Mouse (Mus musculus): ENCODE measurements around the gene Gm17651.

Gene Gm17651

DNA sequence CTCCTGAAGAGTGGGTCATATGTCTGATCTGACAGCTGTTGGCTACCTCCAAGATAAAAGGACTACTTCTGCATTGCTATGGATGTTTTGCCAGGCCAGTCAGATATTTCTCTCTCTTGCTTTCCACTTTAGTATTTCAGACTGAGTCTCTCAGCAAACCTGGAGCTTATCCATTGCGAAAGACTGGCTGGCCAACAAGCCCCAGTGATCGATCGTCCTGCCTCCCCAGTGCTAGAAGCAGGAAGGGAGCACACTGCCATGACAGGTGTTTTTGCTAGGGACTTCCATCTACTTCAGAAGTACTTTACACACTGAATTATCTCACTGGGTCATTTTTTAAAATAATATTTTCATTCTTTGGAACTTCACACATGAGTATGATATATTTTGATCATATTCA, 3.9 kb upstream of the Gm17651 start:
- no peak for DNase-seq

DNA sequence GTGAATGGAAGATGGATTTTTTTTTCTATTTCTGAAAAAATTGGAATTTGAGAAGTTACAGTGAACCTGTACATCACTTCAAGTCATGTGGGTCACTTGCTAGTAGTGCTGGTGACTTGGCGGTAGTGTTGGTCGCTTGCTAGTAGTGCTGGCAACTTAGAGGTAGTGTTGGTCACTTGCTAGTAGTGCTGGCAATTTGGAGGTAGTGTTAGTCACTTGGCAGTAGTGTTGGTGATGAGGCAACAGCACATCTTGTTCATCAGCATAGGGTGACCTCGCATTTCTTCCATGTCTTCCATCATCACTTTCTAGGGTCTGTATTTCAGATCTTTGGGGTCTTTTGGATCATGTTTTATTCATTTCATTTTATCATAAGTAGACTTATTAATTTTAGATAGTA, 1.6 kb upstream of the Gm17651 start:
- no peak for DNase-seq

DNA sequence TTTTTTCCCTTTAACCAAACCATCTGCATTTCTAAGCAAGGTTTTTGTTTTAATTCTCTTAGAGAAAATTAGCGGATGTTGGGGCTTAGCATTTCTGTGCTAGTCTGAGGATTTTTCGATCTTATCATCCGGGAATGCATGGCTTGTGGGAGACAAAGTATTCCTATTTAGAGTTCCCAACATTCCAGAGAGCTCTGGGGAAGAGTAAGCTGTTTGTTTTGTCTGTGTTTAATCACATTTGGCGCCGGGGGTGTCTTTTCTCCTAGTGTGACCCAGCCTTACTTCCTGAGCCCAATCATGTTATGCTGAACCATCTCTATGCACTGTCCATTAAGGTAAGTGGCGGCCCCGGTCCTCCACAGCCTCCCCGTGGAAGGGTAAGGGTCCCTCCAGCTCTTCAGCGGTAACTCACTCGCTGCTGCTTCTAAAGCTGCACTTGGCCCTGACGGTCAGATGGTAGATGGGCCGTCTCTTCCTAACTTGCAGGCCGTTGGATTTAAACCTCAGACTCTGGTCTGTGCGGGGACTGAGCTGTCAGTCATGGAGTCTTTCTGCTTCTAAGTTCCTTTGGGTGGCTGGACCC, 7.3 kb downstream of the Gm17651 start:
- no peak for DNase-seq

DNA sequence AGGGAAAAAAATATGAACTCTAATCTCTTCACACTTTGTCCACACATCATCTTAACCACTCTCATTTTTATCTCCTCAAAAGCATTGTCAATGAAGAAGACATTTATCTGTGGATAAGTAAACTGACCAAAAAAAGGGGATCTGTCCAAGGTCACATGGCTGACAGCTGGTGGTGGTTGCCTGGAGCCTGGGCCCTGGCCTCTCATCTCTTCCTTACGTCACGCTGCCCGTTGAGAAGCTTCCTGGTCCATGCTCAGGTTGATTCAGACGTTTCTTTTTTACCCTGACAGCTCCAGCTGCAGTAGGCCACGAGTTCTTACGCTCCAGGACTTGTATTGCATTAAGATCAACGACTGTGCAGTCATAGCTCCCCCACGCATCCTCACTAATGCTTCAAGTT, 8.3 kb downstream of the Gm17651 start:
- no peak for DNase-seq

DNA sequence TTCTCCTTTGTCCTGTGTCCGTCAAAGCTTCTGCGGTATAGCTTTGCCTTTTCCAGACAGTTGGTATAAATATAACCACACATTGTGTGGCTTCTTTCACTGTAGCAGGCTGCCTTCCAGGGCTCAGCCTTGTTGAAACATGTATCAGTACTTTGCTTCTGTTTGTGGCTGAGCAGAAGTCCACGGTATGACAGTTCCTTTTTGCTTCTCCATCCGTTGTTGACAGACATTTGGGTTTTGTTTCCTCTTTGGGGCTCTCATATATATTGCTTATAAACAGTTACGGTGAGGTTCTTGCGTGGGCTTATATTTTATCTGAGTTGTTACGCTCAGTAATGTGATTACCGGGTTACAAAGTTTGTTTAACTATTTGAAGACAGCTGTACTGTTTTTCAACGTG, 9.0 kb downstream of the Gm17651 start:
- DNase-seq = no peak

DNA sequence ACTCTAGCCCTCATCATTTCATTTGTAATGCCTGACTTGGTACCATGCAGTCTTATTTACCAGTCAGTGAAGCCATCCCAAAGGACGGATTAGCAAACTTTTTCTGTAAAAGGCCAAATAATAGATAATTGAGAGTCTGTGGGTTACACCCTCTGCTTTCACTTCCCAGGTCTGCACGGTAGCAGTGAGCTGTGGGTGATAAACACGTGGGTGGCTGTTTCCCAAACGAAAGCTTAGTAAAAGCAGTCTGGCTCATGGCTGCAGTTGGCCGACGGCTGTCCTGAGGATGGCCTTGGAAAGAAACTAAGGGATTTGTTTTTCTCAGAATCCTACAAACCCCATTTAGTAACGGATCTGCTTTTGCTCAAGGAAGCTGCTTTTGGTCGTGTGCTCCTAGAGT, 13.3 kb downstream of the Gm17651 start:
- no peak for DNase-seq

DNA sequence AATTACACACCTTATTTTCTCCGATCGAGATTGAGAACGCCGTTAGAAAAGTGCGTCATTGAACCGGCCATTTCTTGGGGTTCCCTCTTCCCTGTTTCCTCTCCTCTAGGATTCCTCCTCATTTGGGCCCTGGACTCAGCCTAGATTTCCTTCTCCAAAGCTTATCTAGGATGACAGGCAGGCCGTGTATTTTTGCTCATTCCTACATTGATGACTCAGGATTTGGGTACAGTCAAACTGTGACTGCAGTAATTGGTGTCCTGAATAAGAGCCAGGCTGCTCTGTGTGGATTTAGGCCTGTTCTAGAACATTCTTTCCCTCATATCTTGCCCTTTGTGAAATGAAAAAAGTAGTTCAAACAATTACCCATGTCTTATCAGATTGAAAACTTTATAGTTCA, 14.7 kb downstream of the Gm17651 start:
- no peak for DNase-seq

DNA sequence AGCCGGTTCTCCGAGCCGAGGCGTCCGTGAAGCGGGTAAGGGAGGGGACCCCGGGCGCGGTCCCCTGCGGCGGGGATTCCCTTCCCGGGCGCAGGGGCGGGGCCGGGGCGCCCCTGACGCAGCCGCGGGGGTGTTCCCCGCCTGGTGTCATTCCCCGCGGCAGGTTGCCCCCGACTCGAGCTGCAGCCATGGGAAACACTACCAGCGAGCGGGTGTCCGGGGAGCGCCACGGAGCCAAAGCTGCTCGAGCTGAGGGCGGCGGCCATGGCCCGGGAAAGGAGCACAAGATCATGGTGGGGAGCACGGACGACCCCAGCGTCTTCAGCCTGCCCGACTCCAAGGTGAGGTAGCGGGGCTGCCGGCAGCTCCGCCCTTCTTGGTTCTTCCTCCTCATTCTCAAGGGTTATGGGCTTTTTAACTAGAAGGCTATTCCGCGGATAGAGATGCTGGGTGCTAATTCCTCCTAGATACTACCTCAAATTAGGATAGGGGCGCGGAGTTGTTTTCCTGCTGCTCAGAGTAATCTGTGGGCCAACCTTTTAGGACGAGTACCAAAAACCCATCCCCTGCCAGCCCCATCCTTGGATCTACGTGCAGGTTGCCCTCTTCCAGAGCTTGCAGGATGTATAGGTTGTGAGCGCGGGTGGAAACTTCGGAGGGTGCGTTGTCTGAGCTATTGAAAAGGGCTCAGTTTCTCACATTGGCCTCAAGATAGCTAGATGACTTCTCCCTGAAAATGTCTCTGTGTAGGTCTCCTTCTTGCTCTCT, 15.9 kb downstream of the Gm17651 start:
- no peak for DNase-seq

DNA sequence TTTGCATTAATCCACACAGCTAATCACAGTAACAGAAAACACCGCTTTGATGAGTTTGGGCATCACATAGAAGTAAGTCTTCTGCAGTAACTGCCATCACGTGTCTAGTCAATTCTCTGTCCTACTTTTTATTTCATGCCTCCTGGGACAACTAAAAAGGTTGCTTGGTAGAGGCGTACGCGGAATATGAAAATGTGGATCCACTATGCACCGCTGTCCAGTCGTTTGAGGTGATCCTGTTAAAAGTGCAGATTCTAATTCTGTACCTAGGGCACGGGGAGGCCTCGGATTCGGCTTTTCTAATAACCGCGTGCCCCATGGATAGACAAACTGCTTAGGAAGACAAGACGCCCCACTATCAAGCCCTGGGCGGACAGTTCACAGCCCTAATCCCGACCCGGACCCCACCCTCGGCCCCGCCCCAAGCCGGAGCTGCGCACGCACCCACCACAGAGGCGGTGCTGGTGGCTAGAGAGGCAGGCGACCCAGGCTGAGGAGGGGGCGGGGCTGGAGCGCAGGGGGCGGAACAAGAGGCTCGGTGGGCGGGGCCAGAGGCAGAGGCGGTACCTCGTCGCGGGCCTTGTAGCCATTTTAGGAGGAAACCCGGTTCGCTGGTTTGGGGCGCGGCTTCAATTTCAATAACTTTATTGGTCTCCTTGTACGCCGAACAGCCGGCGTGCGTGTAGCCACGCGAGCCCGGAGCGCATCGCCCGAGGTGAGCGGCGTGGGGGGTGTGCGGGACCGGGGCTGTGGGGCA, 16.7 kb downstream of the Gm17651 start, which contains the start of gene Prkab2:
Prkab2 (plus strand) TSS at position 539 of the 757 bp plus-strand sequence.
- peak; percentile 98 for DNase-seq

DNA sequence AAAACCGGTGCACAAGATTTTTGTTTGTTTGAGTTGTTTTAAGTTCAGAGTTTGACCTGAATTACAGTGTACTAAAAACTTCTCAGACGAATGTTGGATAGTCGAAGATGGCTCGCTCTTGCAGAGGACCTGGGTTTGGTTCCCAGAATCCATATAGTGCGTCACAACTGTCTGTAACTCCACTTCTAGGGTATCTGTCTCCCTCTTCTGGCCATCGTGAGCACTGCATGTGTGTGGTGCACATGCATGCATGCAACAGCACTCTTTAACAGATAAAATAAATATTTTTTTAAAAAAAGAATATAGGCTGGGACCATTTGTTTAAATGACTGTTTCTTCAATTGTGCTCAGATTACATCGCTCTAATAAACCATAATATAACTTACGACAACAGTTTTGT, 19.6 kb downstream of the Gm17651 start:
- DNase-seq = no peak

DNA sequence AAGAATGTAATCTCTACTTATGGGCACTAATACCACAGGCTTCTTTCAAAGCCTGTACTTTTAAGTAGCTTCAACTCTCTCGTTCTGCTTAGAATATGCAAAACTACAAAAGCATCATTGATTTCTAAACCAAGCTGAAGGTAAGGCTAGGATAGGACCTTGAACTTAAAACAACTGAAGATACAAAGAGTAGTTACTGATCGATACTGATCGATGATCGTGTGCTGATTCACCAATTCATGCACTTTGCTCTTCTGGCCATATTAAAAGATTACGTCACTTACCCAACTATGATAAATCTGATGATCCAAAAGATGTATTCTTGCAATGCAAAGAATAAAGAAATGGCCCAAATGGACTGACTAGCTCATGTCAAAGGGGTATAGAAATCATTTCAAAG, 20.7 kb downstream of the Gm17651 start:
- DNase-seq = no peak

DNA sequence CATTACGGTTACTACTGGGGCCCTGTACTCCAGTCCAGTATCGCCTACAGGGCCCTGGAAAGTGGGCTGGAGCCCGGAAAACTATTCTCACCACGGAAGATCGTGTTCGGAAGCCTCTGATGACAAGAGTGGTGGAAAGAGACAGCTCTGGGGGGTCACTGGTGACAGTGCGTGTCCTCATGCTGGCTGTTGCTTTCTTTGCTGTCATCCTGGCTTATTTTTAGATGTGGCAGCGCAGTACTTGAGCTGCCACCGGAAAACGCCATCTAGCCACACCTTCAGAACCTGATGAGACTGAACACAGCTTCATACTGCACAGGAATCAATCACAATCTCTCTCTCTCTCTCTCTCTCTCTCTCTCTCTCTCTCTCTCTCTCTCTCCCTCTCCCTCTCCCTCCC, 22.9 kb downstream of the Gm17651 start:
- DNase-seq = no peak

DNA sequence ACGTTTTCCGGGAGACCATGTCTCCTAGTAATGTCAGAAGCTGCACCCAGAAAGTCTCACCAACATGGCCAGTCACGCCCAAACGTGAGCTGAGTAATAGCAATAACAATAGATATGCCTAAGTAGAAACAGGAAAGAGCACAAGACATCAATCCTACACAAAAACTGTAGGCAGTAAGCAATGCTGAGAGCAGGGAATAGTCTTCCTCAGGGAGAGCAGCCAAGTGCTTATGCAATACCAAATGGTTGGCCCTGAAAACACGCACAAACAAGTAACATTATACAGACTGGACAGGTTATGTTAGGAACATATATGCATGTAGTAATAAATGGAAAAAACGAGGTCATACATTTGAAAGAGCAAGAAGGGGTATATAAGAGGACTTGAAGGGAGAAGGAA, 25.0 kb downstream of the Gm17651 start:
- DNase-seq = no peak

DNA sequence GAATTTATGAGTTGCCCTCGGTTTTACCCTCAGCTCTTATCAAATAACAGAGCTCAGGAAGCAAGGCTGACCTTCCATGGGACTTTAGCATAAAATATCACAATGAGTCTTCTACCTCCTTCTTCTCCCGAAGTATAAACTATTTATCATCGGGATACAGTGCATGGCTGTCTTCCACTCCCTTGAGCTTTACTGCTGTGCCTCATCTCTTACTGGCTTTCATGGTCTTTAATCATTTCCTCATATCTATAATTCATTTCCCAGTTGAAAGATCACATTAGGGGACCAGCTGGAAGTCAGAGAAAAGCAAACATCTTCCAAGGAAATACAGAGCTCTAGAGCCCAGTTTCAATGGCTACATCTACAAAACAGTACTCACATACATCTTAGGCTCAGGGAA, 25.5 kb downstream of the Gm17651 start:
- DNase-seq = no peak

DNA sequence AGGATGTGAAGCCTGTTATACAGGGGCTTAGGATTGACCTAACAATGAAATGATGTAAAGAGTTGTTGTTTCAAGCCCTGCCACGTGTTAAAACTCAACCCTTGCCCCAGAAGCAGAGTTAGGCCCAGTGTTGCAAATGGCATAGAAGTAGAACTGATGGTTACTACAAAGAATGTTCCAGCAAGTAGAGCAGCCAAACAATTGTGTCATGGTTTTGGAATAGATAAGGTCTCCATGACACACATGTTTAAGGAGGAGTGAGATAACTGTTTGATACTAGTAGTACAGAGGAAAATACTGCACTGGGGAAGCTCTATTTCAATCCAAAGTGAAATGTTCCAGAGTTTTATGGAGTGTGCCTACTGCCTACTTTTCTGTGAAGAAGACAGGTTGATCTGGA, 26.0 kb downstream of the Gm17651 start:
- DNase-seq = no peak

DNA sequence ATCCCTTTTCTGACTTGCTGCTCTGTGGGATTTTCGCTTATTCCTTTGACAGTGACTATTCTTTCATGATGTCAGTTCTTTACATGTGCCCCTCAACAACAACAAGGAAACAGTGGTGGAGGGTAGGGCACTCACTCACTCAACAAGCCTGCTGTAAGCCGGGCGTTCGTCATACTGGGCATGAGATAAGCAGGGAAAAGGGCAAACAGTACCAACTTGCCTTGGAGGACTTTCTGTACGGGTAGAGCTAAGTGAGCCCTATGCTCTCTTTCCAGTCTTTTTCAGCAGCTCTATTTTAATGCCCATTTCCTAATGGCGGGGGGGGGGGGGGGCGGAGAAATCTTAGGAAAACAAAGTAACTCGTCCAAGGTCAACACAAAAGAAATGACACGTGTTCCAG, 32.5 kb downstream of the Gm17651 start:
- DNase-seq = no peak

DNA sequence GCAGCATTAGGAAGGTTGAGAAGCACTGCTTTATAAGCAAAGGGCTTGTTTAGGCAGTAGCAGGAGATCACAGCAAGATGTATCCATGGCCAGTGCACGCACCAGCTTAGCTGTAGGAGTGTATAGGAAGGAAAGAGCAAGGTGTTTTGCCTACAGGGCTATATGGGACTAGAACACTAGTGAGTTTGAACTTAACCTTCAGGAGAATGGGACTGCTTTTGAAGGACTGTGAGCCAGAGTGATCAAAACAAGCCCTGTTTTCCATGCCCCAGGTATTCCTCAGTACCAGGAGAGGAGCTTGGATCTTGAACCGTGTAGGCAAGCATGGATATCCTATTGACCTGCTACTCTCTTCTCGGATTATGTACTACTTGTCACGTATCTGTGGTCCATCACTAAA, 33.1 kb downstream of the Gm17651 start:
- DNase-seq = no peak

DNA sequence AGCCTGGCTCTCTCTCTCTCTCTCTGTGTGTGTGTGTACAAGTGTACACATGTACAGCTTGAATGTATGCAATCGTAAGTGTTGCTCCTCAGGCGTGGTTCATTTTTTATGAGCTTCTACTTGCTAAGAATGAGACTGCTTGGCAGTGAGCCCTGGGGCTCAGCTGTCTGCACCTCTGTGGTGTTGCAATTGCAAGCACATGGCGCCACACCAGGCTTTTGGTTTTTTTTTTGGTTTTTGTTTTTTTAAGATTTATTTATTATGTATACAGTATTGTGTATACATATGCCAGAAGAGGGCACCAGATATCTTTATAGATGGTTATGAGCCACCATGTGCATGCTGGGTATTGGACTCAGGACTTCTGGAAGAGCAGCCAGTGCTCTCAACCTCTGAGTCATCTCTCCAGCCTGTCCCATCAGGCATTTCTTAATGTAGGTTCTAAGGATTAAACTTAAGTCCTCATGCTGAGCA, 40.2 kb downstream of the Gm17651 start:
- no peak for DNase-seq

DNA sequence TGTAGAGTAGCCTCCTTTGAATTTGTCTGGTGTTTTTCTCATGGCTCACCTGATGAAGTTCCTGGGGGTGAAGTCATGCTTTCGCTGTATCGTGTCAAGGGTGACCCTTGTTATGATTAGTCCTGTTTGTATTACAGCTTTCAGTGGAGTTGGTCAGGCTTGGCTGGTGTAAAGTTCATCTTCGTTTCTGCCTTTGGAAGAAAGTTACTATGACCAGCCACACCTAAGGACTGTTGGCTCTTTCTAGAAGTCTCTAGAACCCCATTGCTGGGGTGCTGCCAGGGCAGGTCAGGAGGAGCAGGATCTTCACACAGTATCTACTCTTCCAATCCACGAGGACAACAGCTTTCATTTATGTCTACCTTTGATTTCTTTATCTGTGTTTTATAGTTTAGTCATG, 41.0 kb downstream of the Gm17651 start:
- no peak for DNase-seq

DNA sequence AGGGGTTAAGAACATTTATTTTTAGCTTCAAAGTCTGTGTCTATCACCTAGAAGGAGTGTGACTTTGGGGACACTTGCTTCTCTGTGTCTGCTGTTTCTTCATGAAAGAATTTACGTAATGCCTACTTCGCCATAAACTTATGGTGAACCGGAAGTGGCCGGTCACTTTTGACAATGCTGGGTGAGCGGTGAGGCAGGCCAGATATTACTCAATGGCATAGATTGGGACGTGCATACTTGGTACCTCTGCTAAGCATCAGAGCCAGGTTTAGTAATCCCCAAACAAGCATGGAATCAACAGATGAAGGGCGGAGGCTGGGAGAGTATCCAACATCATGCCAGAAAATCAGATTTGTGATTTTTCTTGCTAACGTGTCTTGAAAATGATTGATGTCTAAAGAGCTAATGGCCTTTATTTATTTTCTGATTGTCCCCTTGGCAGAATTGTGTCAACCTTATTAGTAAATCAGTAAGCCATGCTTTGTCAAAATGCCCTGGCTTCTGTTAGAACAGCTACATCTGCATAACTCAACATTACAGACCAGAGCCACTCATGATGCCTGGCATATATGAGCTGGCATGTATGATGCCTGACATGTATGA, 43.1 kb downstream of the Gm17651 start:
- DNase-seq = no peak

DNA sequence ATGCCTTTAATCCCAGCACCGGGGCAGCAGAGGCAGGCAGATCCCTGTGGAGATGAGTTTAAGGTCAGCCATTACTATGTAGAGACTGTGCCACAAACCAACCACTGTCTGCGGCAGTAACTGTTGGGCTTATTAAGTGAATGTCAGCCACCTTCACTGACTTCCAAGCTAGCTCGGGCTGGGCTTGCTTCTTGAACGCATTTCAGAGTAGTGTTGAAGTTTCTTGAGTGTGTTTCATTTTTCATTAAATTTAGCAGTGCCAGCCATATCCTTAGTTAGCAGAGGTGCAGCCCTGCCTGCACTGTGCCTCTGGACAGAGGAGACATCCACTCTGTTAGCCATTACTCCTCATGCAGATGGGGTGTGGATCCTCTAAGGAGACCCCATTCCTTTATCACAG, 43.7 kb downstream of the Gm17651 start:
- DNase-seq = no peak

DNA sequence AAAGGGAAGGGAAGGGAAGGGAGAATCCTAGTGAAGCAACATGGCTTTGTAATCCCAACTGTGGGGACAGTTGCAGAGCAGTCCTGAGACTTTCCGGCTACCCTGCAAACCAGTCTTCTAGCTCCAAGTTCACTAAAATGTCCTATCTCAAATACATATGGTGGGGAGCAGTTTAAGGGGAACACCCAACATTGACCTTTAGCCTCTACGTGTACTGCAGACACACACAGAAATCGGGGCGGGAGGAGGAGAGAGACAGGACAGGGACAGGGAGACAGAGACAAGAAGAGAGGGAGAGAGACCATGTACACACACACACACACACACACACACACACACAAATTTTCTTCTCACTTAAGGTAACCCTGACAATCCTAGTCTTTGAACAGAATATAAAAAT, 44.6 kb downstream of the Gm17651 start:
- DNase-seq = no peak

DNA sequence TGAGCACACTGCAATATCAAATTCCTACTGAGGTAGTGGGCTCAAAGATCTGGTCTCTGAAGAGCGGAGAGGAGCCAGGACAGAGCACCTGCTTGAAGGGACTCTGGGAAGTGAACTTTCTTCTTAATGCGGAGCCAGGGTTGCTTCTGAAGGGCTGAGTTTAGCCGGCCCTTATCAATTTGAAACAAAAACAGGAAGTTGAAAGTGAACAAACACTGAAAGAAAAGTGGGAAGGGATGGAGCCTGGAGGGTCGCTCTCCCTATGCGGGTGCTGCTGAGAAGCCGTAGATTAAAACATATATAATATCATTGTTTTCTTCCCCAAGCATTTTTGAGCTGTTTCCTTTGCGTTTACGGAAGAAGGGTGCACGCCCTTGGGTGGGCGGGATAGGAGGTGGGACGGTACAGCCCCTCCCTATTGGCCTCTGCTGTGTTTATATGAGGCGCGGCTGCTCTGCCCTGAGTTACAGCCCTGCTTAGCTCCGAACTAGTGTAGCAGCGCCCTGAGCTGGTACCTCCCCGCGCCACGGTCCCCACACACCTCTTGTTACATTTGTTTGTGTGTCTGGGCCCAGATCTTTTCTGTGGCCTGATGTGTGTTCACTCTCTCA, 46.0 kb downstream of the Gm17651 start, which contains the start of gene Fmo5:
Fmo5 (plus strand) TSS at position 414 of the 611 bp plus-strand sequence.
- no peak for DNase-seq

All from cerebellum, adult 11-12 months (tissue).